Mouse (Mus musculus): ENCODE measurements around the gene Tbk1. TPM values are rescaled to one million over a fixed set of nuclear protein-coding genes. Genes with fewer than 3 reads are reported as not detected.

Tbk1 gene
- polyA plus RNA-seq, 1 experiment from 2014 or later: 27.3 TPM

- 63% methylated on average over 3 of the region's 3 CpGs for WGBS
- TF ChIP-seq CTCF (IDR thresholded peaks at IDR 0.05; ENCODE audit: low read depth): no peak
Measured at GRCm38 (mm10) chr10:121528470-121528869, 58.1 kb downstream of the Tbk1 start.

DNA sequence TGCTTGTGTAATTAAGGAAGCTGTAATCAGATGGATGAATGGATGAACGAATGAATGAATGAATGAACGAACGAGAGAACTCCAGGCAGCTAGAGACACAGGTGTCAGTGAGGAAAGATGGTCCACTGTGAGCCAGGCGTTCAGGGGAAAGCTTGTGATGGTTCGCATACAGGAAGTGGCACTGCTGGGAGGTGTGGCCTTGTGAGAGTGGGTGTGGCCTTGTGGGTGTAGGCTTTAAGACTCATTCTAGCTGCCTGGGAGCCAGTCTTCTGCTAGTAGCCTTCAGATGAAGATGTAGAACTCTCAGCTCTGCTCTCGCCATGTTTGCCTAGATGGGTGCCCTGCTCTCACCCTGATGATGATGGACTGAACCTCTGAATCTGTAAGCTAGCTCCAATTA lies 59.5 kb downstream of the Tbk1 start:
- no peak for TF ChIP-seq CTCF (IDR thresholded peaks at IDR 0.05; ENCODE audit: low read depth)
- H3K9ac ChIP-seq (ENCODE audit: low read depth, low read length): no peak overlapping the region
- ATAC-seq: no peak
- no peaks in the 10 kb centered on the region for H3K9me3 ChIP-seq (ENCODE audit: control insufficient read depth)
- H3K36me3 ChIP-seq (ENCODE audit: control insufficient read depth, insufficient read depth): no peaks in the 10 kb centered on the region
- H3K4me1 ChIP-seq (replicated peaks; ENCODE audit: control insufficient read depth, insufficient read depth, low read length): no peaks in the 10 kb centered on the region
- H3K4me3 ChIP-seq (ENCODE audit: low read depth, low read length): no peak overlapping the region
- no peak overlapping the region for H3K27ac ChIP-seq (ENCODE audit: low read depth, low read length)
- WGBS: 86% methylated on average over 6 of the region's 6 CpGs
- H3K27me3 ChIP-seq (replicated peaks; ENCODE audit: control insufficient read depth, insufficient read depth, low read length): no peaks in the 10 kb centered on the region
- H3K4me2 ChIP-seq (replicated peaks; ENCODE audit: low read depth): no peak overlapping the region

More at GRCm38 (mm10) chr10:121528470-121528869, 58.1 kb downstream of the Tbk1 start:
- no peak overlapping the region for H3K9ac ChIP-seq (ENCODE audit: low read depth, low read length)
- no peaks in the 10 kb centered on the region for H3K9me3 ChIP-seq (ENCODE audit: control insufficient read depth)
- no peaks in the 10 kb centered on the region for H3K4me1 ChIP-seq (replicated peaks; ENCODE audit: control insufficient read depth, insufficient read depth, low read length)
- no peak overlapping the region for H3K4me2 ChIP-seq (replicated peaks; ENCODE audit: low read depth)
- no peak overlapping the region for H3K4me3 ChIP-seq (ENCODE audit: low read depth, low read length)
- H3K27me3 ChIP-seq (replicated peaks; ENCODE audit: control insufficient read depth, insufficient read depth, low read length): no peaks in the 10 kb centered on the region
- H3K27ac ChIP-seq (ENCODE audit: low read depth, low read length): no peak overlapping the region
- no peak for ATAC-seq
- no peaks in the 10 kb centered on the region for H3K36me3 ChIP-seq (ENCODE audit: control insufficient read depth, insufficient read depth)

GRCm38 (mm10) chr10:121520923-121521585 lies 65.5 kb downstream of the Tbk1 start:
- ATAC-seq: peak; percentile 79
- H3K4me1 ChIP-seq (replicated peaks; ENCODE audit: control insufficient read depth, insufficient read depth, low read length): no peaks in the 10 kb centered on the region
- WGBS: 27% methylated on average over 12 of the region's 12 CpGs
- H3K4me3 ChIP-seq (ENCODE audit: low read depth, low read length): no peak overlapping the region
- H3K27ac ChIP-seq (ENCODE audit: low read depth, low read length): no peak overlapping the region
- H3K27me3 ChIP-seq (replicated peaks; ENCODE audit: control insufficient read depth, insufficient read depth, low read length): no peaks in the 10 kb centered on the region
- no peaks in the 10 kb centered on the region for H3K36me3 ChIP-seq (ENCODE audit: control insufficient read depth, insufficient read depth)
- no peak for TF ChIP-seq CTCF (IDR thresholded peaks at IDR 0.05; ENCODE audit: low read depth)
- no peak overlapping the region for H3K9ac ChIP-seq (ENCODE audit: low read depth, low read length)
- H3K4me2 ChIP-seq (replicated peaks; ENCODE audit: low read depth): no peak overlapping the region
- no peaks in the 10 kb centered on the region for H3K9me3 ChIP-seq (ENCODE audit: control insufficient read depth)

- no peak overlapping the region for H3K27ac ChIP-seq (ENCODE audit: low read depth, low read length)
- H3K4me1 ChIP-seq (replicated peaks; ENCODE audit: control insufficient read depth, insufficient read depth, low read length): no peaks in the 10 kb centered on the region
- TF ChIP-seq CTCF (IDR thresholded peaks at IDR 0.05; ENCODE audit: low read depth): no peak
- H3K4me2 ChIP-seq (replicated peaks; ENCODE audit: low read depth): no peak overlapping the region
- 0 out of 2 replicates have a peak, but pooled peaks have one; percentile 24 for ATAC-seq
- no peaks in the 10 kb centered on the region for H3K36me3 ChIP-seq (ENCODE audit: control insufficient read depth, insufficient read depth)
- H3K9me3 ChIP-seq (ENCODE audit: control insufficient read depth): no peaks in the 10 kb centered on the region
- no peak overlapping the region for H3K4me3 ChIP-seq (ENCODE audit: low read depth, low read length)
- 52% methylated on average over 2 of the region's 2 CpGs for WGBS
- no peak overlapping the region for H3K9ac ChIP-seq (ENCODE audit: low read depth, low read length)
- H3K27me3 ChIP-seq (replicated peaks; ENCODE audit: control insufficient read depth, insufficient read depth, low read length): no peaks in the 10 kb centered on the region
Measured at GRCm38 (mm10) chr10:121519710-121520109, 66.9 kb downstream of the Tbk1 start.

DNA sequence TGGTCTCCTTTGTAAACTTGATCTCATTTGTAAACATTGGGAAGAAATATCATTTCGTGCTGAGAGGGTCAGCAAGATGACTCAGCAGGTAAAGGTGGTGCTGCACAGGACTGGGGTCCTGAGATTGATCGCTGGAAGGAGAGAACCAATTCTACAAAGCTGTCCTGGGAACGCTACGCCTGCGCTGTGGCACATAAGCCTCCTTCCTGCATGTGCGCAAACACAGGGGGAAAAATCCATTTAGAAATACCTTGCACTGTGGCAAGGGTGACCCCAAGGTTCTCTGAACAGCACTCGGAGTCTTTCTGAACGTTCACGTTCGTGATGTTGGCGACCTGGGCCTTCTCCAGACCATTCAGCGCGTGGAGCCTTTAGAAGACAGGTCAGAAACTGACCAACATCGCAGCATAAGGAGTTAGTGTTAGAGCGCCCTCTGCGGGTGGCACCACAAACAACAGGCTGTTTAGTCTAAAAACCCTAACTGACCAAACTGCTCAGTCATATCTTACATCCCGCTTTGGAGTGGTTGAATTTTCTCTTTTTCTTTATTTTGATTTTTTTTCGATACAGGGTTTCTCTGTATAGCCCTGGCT lies 70.5 kb downstream of the Tbk1 start:
- Histone ChIP-seq H3K4me3 (ENCODE audit: low read depth, low read length) (no peak overlapping the region), H3K27ac (ENCODE audit: low read depth, low read length) (no peak overlapping the region; the same call in 1 of the 2 replicates), H3K9ac (ENCODE audit: low read depth, low read length) (no peak overlapping the region), H3K27me3 (replicated peaks; ENCODE audit: control insufficient read depth, insufficient read depth, low read length) (no peaks in the 10 kb centered on the region), H3K4me1 (replicated peaks; ENCODE audit: control insufficient read depth, insufficient read depth, low read length) (no peaks in the 10 kb centered on the region), H3K4me2 (replicated peaks; ENCODE audit: low read depth) (0 out of 2 replicates have a peak overlapping the region, but pooled peaks have one; percentile 17), H3K9me3 (ENCODE audit: control insufficient read depth) (no peaks in the 10 kb centered on the region), H3K36me3 (ENCODE audit: control insufficient read depth, insufficient read depth) (no peaks in the 10 kb centered on the region)
- peak; percentile 24 for ATAC-seq
- TF ChIP-seq CTCF (IDR thresholded peaks at IDR 0.05; ENCODE audit: low read depth): peak; percentile 95
- 26% methylated on average over 18 of the region's 18 CpGs for WGBS

GRCm38 (mm10) chr10:121509751-121510643 lies 76.6 kb downstream of the Tbk1 start:
- 16% methylated on average over 24 of the region's 24 CpGs for WGBS
- H3K4me2 ChIP-seq (replicated peaks; ENCODE audit: low read depth): peak overlapping the region; percentile 60
- H3K9me3 ChIP-seq (ENCODE audit: control insufficient read depth): no peaks in the 10 kb centered on the region
- peak overlapping the region; percentile 86 for H3K27ac ChIP-seq (ENCODE audit: low read depth, low read length)
- H3K4me3 ChIP-seq (ENCODE audit: low read depth, low read length): peak overlapping the region; percentile 21
- no peaks in the 10 kb centered on the region for H3K36me3 ChIP-seq (ENCODE audit: control insufficient read depth, insufficient read depth)
- H3K9ac ChIP-seq (ENCODE audit: low read depth, low read length): 0 out of 2 replicates have a peak overlapping the region, but pooled peaks have one; percentile 11
- ATAC-seq: peak; percentile 89
- H3K27me3 ChIP-seq (replicated peaks; ENCODE audit: control insufficient read depth, insufficient read depth, low read length): no peaks in the 10 kb centered on the region
- no peaks in the 10 kb centered on the region for H3K4me1 ChIP-seq (replicated peaks; ENCODE audit: control insufficient read depth, insufficient read depth, low read length)
- no peak for TF ChIP-seq CTCF (IDR thresholded peaks at IDR 0.05; ENCODE audit: low read depth)
